Mouse (Mus musculus) heart, adult 2 months (tissue): Measurements from ENCODE around the gene Shd. TPM values are rescaled to one million over a fixed set of nuclear protein-coding genes. Genes with fewer than 3 reads are reported as not detected.

ENCODE experiments used
- DNase-seq, 2 experiments: peaks; one replicate each; pipeline ENCODE4 v3.0.0; 2021
- H3K27ac ChIP-seq: fragments of 200-600 bp; 2 replicates; pipeline ENCODE4 v1.8.1; 2022
- H3K27me3 ChIP-seq: fragments of 200-500 bp; 2 replicates; pipeline ENCODE4 v1.6.1; 2012; ENCODE audit warnings: mild to moderate bottlenecking, low read length, inconsistent platforms, mixed read lengths; ENCODE audit not compliant: control insufficient read depth, insufficient read depth
- H3K36me3 ChIP-seq: fragments of 200-500 bp; 2 replicates; pipeline ENCODE4 v1.6.1; 2012; ENCODE audit warnings: low read length, inconsistent platforms; ENCODE audit not compliant: control insufficient read depth, insufficient read depth
- H3K4me1 ChIP-seq: fragments of 200-500 bp; 2 replicates; pipeline ENCODE4 v1.6.1; 2011; ENCODE audit warnings: low read length; ENCODE audit not compliant: control insufficient read depth, insufficient read depth
- H3K4me3 ChIP-seq: fragments of 200-600 bp; 2 replicates; pipeline ENCODE4 v1.8.1; 2022
- H3K79me2 ChIP-seq: fragments of 200-500 bp; replicated peaks from 2 replicates; pipeline ENCODE4 v1.6.1; 2012; ENCODE audit warnings: mild to moderate bottlenecking, inconsistent platforms, low read length, moderate library complexity, mixed read lengths; ENCODE audit not compliant: control insufficient read depth, insufficient read depth
- H3K9ac ChIP-seq: fragments of 200-500 bp; 2 replicates; pipeline ENCODE4 v1.6.1; 2012; ENCODE audit warnings: low read depth, mild to moderate bottlenecking, control low read depth, inconsistent platforms, low read length, mixed read lengths
- CTCF ChIP-seq: fragments of 200-600 bp; IDR thresholded peaks from 2 replicates; pipeline ENCODE4 v1.8.1; 2022; ENCODE audit warnings: antibody characterized with exemption, mild to moderate bottlenecking, moderate library complexity
- EP300 ChIP-seq: fragments of 200-500 bp; IDR thresholded peaks from 2 replicates; pipeline ENCODE4 v1.6.1; 2011; ENCODE audit warnings: low read depth, low read length, control low read depth; ENCODE audit not compliant: insufficient read depth
- POLR2A ChIP-seq: fragments of 200-500 bp; IDR thresholded peaks from 2 replicates; pipeline ENCODE4 v1.6.1; 2011; ENCODE audit warnings: mild to moderate bottlenecking, low read depth, low read length, control low read depth; ENCODE audit not compliant: insufficient read depth
- WGBS: fragments of 180-500 bp; shearing (Covaris S2); methylation state at CpG from one replicate; pipeline ENCODE4 v1.1.7; 2018; 5-methylcytosine and 5-hydroxymethylcytosine counted together
- intact Hi-C: fragments of 180-260 bp; cut with DNase I; formaldehyde crosslinking; loops from one replicate; pipeline ENCODE4 v1.15.1; 2025
- polyA plus RNA-seq: library from polyadenylated mRNA; depleted of rRNA; stranded (reverse); fragments of >200 nt; gene quantifications from 2 replicates; pipeline ENCODE4 v1.2.3, GENCODE M21; 2012
- total RNA-seq, 2 experiments: library from RNA; stranded (reverse); gene quantifications; 2 replicates each; pipeline ENCODE4 v1.2.3; 2021

Shd gene
- total and polyA plus RNA-seq, 3 experiments, result 0.63 to 1.9 (median 0.64) TPM

DNA sequence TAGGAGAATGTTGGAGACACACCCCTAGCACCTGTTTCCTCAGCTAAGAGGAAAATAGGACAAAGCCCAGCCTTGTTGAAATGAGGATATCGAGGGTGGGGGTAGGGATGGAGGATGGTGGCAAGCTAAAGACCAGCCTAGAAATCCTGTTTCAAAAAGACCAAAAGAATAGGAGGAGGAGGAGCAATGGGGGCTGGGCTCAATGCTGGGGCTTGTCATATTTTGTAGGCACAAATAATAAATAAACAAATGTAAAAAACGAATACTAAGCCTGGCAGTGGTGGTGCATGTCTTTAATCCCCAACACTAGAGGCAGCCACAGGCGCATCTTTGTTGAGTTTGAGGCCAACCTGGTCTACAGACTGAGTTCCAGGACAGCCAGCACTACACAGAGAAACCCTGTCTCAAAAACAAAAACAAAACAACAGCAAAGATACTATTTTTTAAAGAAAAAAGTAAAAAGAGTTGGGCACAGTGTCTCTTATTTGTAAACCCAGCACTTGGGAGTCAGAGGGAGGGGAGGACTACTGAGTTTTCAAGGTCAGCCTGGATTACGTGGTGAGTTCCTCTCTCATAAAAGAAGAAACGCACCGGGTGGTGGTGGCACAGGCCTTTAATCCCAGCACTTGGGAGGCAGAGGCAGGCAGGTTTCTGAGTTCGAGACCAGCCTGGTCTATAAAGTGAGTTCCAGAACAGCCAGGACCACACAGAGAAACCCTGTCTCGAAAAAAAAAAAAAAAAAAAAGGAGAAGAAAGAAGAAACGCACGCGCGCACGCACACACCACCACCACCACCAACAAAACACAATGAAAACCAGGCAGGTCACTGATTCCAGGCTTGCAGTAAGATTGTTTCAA lies 12.3 kb upstream of the Shd start:
- TF ChIP-seq CTCF (no peak), EP300 (no peak), POLR2A (no peak)
- no peaks in the 10 kb centered on the region for H3K36me3 ChIP-seq

DNA sequence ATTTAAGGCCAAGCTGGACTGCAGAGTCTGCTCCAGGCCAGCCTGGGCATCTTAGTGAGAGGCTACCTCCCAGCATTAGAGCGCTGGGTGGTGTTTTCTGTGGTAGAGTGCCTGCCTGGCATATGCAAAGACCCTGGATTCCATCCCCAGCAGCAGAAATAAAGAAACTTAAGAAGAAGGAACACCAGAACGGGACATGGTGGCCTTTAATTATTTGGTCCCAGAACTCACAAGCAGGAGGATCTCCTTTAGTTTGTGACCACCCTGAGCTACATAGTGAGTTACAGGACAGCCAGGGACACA lies 11.7 kb upstream of the Shd start:
- H3K9ac ChIP-seq, result no peak overlapping the region
- peak overlapping the region; percentile 72 for H3K4me3 ChIP-seq
- DNase-seq, result no peak
- no peaks in the 10 kb centered on the region for H3K79me2 ChIP-seq
- WGBS, result 20% methylated on average over 2 of the region's 2 CpGs
- peaks cover 4% of the 10 kb centered on the region for H3K4me1 ChIP-seq
- H3K36me3 ChIP-seq, result no peaks in the 10 kb centered on the region
- intact Hi-C loops, result loop anchor here (2.0 to 10.0 kb wide), 4 partner anchors 14 to 296 kb away; partner anchors contain the start of genes Fem1a, Pot1b and Sh3gl1
- TF ChIP-seq EP300, result no peak
- TF ChIP-seq POLR2A, result no peak
- no peak for TF ChIP-seq CTCF
- H3K27me3 ChIP-seq, result no peaks in the 10 kb centered on the region
- H3K27ac ChIP-seq, result peak overlapping the region; percentile 95

More for the DNA sequence above, 12.3 kb upstream of the Shd start:
- peak overlapping the region; percentile 72; the same call in 1 of the 2 replicates for H3K4me3 ChIP-seq
- no peak overlapping the region for H3K9ac ChIP-seq
- no peak for DNase-seq
- peak overlapping the region; percentile 95 for H3K27ac ChIP-seq
- H3K4me1 ChIP-seq, result peaks cover 4% of the 10 kb centered on the region
- H3K79me2 ChIP-seq, result no peaks in the 10 kb centered on the region
- 79% methylated on average over 13 of the region's 13 CpGs for WGBS
- H3K27me3 ChIP-seq, result no peaks in the 10 kb centered on the region
- intact Hi-C loops, result loop anchor here (1.0 to 10.0 kb wide), 5 partner anchors 13 to 297 kb away; partner anchors contain the start of genes Fem1a, Pot1b, Sh3gl1 and Zfp959

DNA sequence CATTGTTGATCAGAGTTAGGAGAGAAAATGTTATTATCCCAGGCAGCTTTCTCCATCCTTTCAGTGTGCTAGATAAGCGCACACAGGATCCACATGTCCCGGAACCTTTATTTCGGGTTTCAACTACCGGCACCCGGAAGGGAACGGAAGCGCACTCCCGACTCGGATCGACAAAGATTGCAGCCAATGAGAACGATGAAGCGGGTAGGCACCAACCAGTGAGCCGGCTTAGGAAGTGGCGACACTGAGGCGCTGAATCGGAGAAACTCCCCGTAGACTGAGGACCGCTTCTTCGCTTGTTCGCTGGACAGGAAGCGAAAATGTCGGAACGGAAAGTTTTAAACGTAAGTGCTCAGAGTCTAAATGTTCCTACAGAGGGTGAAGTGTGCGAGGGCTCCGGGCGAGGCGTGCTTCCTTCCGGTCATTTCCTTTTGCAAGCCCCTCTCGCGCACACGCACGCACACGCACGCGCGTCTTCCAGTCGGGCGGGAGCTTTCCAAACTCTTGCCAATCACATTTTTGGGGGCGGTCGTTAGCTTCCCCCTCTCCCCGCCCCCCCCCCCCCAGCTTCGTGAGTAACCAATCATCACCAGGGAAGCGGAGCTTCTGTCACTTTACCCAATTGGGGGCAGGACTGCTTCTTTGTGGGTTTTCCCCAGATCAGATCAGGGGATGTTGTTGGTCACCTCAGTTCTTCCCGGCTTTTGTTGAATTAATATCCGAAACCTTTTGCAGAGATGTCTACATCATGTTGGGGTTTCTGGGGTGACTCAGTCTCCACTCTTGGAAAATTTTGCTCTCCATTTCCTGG lies 11.1 kb upstream of the Shd start, which contains the start of gene Yju2:
Gene Yju2, plus strand, starts transcription at position 182 of the 811 bp plus-strand sequence.
- H3K27ac ChIP-seq, result peak within 1 kb of the TSS; percentile 95
- H3K27me3 ChIP-seq, result no peaks in the 10 kb centered on the region
- intact Hi-C loops, result loop anchor here (2.0 to 10.0 kb wide), 4 partner anchors 14 to 296 kb away; partner anchors contain the start of genes Fem1a, Pot1b and Sh3gl1
- peaks cover 4% of the 10 kb centered on the region for H3K4me1 ChIP-seq
- H3K4me3 ChIP-seq, result peak within 1 kb of the TSS; percentile 72
- WGBS, result under 1% methylated on average over 46 of the region's 46 CpGs
- peak; percentile 92 to 95 for DNase-seq
- H3K36me3 ChIP-seq, result no peaks in the 10 kb centered on the region
- H3K9ac ChIP-seq, result peak within 1 kb of the TSS; percentile 55
- TF ChIP-seq POLR2A, result peak; percentile 86
- no peak for TF ChIP-seq CTCF
- TF ChIP-seq EP300, result peak; percentile 42; the same call in 1 of the 2 replicates
- no peaks in the 10 kb centered on the region for H3K79me2 ChIP-seq

DNA sequence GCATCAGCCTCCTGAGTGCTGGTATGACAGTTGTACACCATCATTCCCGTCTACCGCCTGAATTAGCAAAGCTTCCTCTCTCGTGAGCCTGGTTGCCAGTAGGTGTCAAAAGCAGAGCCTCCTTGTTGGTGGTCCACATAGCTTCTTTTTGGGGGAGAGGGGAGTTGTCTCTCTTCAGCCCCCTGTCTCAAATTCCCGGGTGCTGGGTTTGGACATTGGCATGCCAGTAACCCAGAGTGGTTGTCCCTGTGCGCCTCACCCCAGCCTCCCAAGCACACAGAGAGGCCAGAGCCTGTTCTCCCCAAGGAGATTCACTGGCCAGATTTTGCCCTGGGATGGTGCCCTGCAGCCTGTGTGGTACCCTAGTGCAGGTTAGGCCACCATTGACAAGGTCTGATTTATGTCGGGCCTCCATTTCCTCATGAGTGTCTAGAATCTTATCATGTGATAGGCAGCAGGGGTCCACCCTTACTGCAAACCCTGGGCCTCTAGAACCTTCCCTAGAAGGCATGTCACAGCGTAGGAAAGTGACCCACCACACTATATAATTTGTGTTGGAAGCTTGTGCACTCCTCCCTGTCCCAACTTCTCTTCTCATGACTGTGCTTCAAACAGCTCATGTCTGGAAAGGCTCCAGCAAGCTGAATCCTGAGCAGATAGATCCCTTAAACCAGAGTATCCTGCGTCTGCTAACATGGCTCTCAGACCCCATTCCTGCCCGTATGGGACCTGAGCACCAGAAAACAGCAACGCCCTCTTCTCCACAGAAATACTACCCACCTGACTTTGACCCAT lies 10.1 kb upstream of the Shd start:
- Histone ChIP-seq H3K27me3 (no peaks in the 10 kb centered on the region), H3K36me3 (no peaks in the 10 kb centered on the region), H3K79me2 (no peaks in the 10 kb centered on the region), H3K4me3 (peak overlapping the region; percentile 72), H3K9ac (no peak overlapping the region), H3K4me1 (peaks cover 4% of the 10 kb centered on the region), H3K27ac (peak overlapping the region; percentile 95; the same call in 1 of the 2 replicates)
- 66% methylated on average over 10 of the region's 10 CpGs for WGBS
- intact Hi-C loops, result loop anchor here (1.0 to 10.0 kb wide), 5 partner anchors 15 to 295 kb away; partner anchors contain the start of genes Fem1a, Pot1b and Sh3gl1
- TF ChIP-seq POLR2A, result no peak
- no peak for TF ChIP-seq EP300
- TF ChIP-seq CTCF, result no peak
- no peak for DNase-seq

DNA sequence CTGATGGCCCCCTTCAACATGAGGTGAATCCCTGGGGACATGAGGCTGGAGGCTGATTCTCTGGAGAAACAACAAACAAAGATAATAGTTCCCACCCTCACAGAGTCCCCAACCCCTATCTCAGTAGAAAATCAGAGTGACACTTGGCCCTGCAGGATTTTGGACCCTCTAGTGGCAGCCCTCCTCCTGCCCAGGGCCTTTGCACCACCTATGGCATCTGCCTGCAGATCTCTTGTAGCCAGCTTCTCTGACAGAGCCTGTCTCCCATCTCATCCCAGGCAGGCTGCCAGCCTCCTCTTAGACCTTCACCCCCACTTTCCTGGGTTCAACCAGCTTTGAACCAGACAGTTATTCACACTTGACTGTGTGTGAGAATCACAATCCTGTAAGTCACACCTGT lies 9.5 kb upstream of the Shd start:
- Histone ChIP-seq H3K27me3 (no peaks in the 10 kb centered on the region), H3K27ac (no peak overlapping the region), H3K4me1 (peaks cover 4% of the 10 kb centered on the region), H3K4me3 (no peak overlapping the region), H3K36me3 (no peaks in the 10 kb centered on the region), H3K79me2 (no peaks in the 10 kb centered on the region), H3K9ac (no peak overlapping the region)
- TF ChIP-seq CTCF, result no peak
- TF ChIP-seq EP300, result no peak
- TF ChIP-seq POLR2A, result no peak
- DNase-seq, result no peak
- intact Hi-C loops, result loop anchor here (1.0 kb wide), 1 partner anchor 50 kb away; no protein-coding TSS in a partner anchor
